Mouse (Mus musculus) testis, adult 2 months (tissue): Measurements from ENCODE around the gene Ldlrad2. TPM values are rescaled to one million over a fixed set of nuclear protein-coding genes. Genes with fewer than 3 reads are reported as not detected.

Source experiments
- H3K27ac ChIP-seq: fragments of 200-500 bp; 2 replicates; pipeline ENCODE4 v1.5.1; 2012; ENCODE audit warnings: low read depth, low read length; ENCODE audit not compliant: control insufficient read depth, insufficient read depth
- H3K27me3 ChIP-seq: fragments of 200-500 bp; 2 replicates; pipeline ENCODE4 v1.6.1; 2012; ENCODE audit warnings: mild to moderate bottlenecking, low read length, moderate library complexity; ENCODE audit not compliant: control insufficient read depth, insufficient read depth
- H3K36me3 ChIP-seq: fragments of 200-500 bp; 2 replicates; pipeline ENCODE4 v1.6.1; 2012; ENCODE audit warnings: mild to moderate bottlenecking, low read length; ENCODE audit not compliant: control insufficient read depth, insufficient read depth
- H3K4me1 ChIP-seq: fragments of 200-500 bp; 2 replicates; pipeline ENCODE4 v1.6.1; 2012; ENCODE audit warnings: low read length; ENCODE audit not compliant: control insufficient read depth, insufficient read depth
- H3K4me3 ChIP-seq: fragments of 200-500 bp; 2 replicates; pipeline ENCODE4 v1.5.1; 2012; ENCODE audit warnings: low read depth, mild to moderate bottlenecking, low read length, moderate library complexity, mixed read lengths; ENCODE audit not compliant: control insufficient read depth
- CTCF ChIP-seq: fragments of 200-500 bp; IDR thresholded peaks from 2 replicates; pipeline ENCODE4 v1.5.1; 2012; ENCODE audit warnings: low read depth, mild to moderate bottlenecking, inconsistent platforms, low read length, moderate library complexity; ENCODE audit not compliant: control insufficient read depth, insufficient read depth, insufficient replicate concordance
- POLR2A ChIP-seq: fragments of 200-500 bp; IDR thresholded peaks from 2 replicates; pipeline ENCODE4 v1.6.1; 2012; ENCODE audit warnings: low read depth, mild to moderate bottlenecking, inconsistent platforms, low read length, moderate library complexity; ENCODE audit not compliant: control insufficient read depth
- polyA plus RNA-seq: library from polyadenylated mRNA; depleted of rRNA; stranded (reverse); fragments of >200 nt; gene quantifications from 2 replicates; pipeline ENCODE4 v1.2.3, GENCODE M21; 2012; rRNA removed

The Ldlrad2 gene
- polyA plus RNA-seq: 0.86 TPM in 1 of 2 replicates, not detected in the other

DNA sequence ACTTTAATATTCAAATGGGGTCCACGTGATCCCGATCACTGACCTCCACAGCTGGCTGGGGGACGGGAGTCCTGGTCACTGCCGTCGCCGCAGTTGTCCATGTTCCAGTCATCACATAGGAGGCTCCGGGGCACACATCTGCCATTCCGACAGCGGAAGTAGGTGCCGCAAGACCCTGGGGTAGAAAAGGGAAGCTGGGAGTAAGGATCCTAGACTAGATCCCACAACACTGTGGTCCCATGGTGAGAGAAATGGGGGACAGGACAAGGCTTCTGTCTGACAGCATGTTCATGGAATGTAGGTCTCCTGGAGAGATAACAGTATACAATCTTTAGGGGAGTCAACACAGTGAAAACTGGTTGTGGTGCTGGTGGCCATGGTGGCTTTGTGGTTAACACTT is at the start of gene Ldlrad2:
Gene Ldlrad2 (minus strand): TSS at position 101 of the 400 bp plus-strand sequence.
- no peak for TF ChIP-seq POLR2A
- Histone ChIP-seq H3K27me3 (no peaks in the 10 kb centered on the region), H3K4me3 (no peak within 1 kb of the TSS), H3K36me3 (no peaks in the 10 kb centered on the region), H3K27ac (no peak within 1 kb of the TSS), H3K4me1 (no peaks in the 10 kb centered on the region)

DNA sequence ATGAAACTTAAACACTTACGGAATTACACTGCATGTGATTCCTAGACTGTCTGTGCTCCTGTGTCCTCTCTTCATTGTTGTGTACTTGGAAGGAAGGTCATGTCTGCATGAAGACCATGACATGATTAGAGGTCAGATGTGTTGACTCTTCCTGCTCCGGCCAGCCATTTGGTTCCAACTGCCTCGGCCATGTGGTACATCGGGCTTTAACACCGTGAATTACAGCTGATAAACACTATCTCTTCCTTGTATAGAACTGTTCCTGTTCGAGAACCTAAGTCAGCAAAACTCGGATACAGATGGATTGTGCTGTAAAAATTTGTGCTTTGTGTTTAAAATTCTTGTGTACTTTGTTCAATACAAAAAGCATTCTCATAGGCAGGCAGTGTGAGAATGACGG is 48.5 kb upstream of the Ldlrad2 start:
- no peak for TF ChIP-seq CTCF
- TF ChIP-seq POLR2A: no peak
- Histone ChIP-seq H3K4me1 (no peaks in the 10 kb centered on the region), H3K36me3 (peaks cover 5% of the 10 kb centered on the region), H3K4me3 (no peak overlapping the region), H3K27ac (no peak overlapping the region), H3K27me3 (no peaks in the 10 kb centered on the region)

DNA sequence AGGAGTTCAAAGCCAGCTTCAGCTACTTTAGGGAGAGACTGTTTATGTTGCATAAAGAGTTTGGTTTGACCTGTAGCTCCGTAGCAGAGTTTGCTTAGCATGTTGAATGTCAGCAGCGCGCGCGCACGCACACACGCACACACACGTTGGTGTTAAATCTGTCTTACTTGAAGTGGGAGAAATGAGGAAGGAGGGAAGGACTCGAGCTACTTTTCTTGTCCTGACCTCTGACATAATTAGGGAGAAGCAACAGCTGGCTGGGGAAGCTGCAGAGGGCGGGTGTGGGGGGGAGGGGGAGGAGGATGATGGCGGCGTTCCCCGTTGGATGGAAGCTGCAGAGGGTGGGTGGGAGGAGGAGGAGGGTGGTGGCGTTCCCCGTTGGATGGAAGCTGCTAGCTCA is 35.9 kb upstream of the Ldlrad2 start:
- H3K27ac ChIP-seq: no peak overlapping the region
- no peaks in the 10 kb centered on the region for H3K4me1 ChIP-seq
- H3K27me3 ChIP-seq: no peaks in the 10 kb centered on the region
- H3K4me3 ChIP-seq: no peak overlapping the region
- peaks cover 11% of the 10 kb centered on the region for H3K36me3 ChIP-seq
- TF ChIP-seq CTCF: no peak
- no peak for TF ChIP-seq POLR2A

DNA sequence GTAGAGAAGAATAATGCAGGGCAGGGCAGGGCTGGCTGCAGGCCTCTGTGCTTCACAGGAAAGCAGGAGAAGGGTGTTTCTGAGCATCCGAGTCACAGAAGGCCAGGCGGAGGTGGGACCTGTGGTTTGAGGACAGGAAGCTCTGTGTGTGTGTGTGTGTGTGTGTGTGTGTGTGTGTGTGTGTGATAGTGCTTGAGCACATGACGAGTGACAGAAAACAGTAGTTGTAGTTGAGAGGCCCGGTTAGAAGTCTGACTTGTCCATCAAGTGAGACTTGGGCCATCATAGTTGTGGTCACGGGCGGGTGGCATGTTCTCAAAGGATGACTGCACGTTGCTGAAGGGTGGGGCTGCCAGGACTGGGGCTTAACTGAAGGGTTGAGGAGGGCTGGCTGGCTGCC is 35.3 kb upstream of the Ldlrad2 start:
- Histone ChIP-seq H3K27ac (no peak overlapping the region), H3K4me3 (no peak overlapping the region), H3K36me3 (peaks cover 8% of the 10 kb centered on the region), H3K4me1 (no peaks in the 10 kb centered on the region), H3K27me3 (no peaks in the 10 kb centered on the region)
- TF ChIP-seq POLR2A (no peak), CTCF (no peak)

DNA sequence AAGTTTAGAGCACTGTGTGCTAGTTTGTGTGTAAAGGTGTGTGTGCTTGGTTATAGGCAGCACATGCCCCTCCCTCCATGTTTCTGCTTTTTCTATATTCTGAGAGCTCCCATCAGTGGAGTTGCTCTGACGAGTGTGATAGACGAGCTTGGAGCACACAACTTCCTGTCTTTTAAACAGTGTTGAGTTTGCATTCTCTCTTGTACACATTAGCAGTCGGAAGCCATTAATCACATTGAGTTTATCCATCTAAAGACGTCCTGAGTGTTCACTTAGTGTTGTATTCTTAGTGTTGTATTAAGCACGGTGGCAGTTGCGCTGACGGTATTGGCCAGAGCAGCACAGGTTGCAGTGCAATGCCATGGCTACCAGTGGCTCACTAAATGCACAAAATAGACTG is 34.9 kb upstream of the Ldlrad2 start:
- H3K27ac ChIP-seq: no peak overlapping the region
- no peaks in the 10 kb centered on the region for H3K27me3 ChIP-seq
- H3K4me1 ChIP-seq: no peaks in the 10 kb centered on the region
- H3K36me3 ChIP-seq: peaks cover 8% of the 10 kb centered on the region
- no peak for TF ChIP-seq POLR2A
- TF ChIP-seq CTCF: no peak
- no peak overlapping the region for H3K4me3 ChIP-seq

- no peaks in the 10 kb centered on the region for H3K27me3 ChIP-seq
- no peak overlapping the region for H3K27ac ChIP-seq
- no peaks in the 10 kb centered on the region for H3K4me1 ChIP-seq
- TF ChIP-seq CTCF (no peak), POLR2A (no peak)
- peaks cover 3% of the 10 kb centered on the region for H3K36me3 ChIP-seq
- no peak overlapping the region for H3K4me3 ChIP-seq
Measured at GRCm38 (mm10) chr4:137607023-137607422, 32.7 kb upstream of the Ldlrad2 start.

- H3K27ac ChIP-seq: no peak overlapping the region
- H3K27me3 ChIP-seq: no peaks in the 10 kb centered on the region
- H3K4me1 ChIP-seq: peaks cover 2% of the 10 kb centered on the region; the same call in 1 of the 2 replicates
- no peaks in the 10 kb centered on the region; the same call in 1 of the 2 replicates for H3K36me3 ChIP-seq
- TF ChIP-seq CTCF (no peak), POLR2A (no peak)
- no peak overlapping the region for H3K4me3 ChIP-seq
Measured at GRCm38 (mm10) chr4:137603449-137604171, 29.2 kb upstream of the Ldlrad2 start.
